Mouse (Mus musculus) frontal cortex, postnatal 14 days (tissue): ENCODE results near the gene Esam.

Experiments
- DNase-seq, 2 experiments: peaks; one replicate each; pipeline ENCODE4 v3.0.0; 2022; ENCODE audit warnings: low spot score in 2 of 2

The Esam gene

GRCm38 (mm10) chr9:37530031-37530887, 2.4 kb downstream of the Esam start:
- no peak for DNase-seq

GRCm38 (mm10) chr9:37530888-37531705, 3.2 kb downstream of the Esam start:
- no peak for DNase-seq

GRCm38 (mm10) chr9:37536851-37537250, 9.0 kb downstream of the Esam start:
- no peak for DNase-seq

- no peak for DNase-seq
These were observed 9.9 kb downstream of the Esam start for GRCm38 (mm10) chr9:37537658-37538250.

- no peak for DNase-seq
These were observed 11.5 kb downstream of the Esam start, which contains the start of gene Vsig2 for GRCm38 (mm10) chr9:37539170-37540025. Vsig2 (plus strand) TSS chr9:37539255.

GRCm38 (mm10) chr9:37540226-37540625, 12.3 kb downstream of the Esam start:
- no peak for DNase-seq

GRCm38 (mm10) chr9:37540701-37541575, 13.1 kb downstream of the Esam start:
- no peak for DNase-seq

- DNase-seq = no peak
These were observed 14.2 kb downstream of the Esam start for GRCm38 (mm10) chr9:37541851-37542642.

GRCm38 (mm10) chr9:37543869-37544440, 16.1 kb downstream of the Esam start:
- DNase-seq = no peak

- no peak for DNase-seq
These were observed 16.7 kb downstream of the Esam start for GRCm38 (mm10) chr9:37544447-37545165.

- no peak for DNase-seq
These were observed 17.3 kb downstream of the Esam start for GRCm38 (mm10) chr9:37545166-37545610.

- DNase-seq = no peak
These were observed 18.1 kb downstream of the Esam start for GRCm38 (mm10) chr9:37545847-37546452.

- DNase-seq = no peak
These were observed 19.0 kb downstream of the Esam start for GRCm38 (mm10) chr9:37546889-37547288.

- DNase-seq = no peak
These were observed 22.6 kb downstream of the Esam start for GRCm38 (mm10) chr9:37550435-37550834.

GRCm38 (mm10) chr9:37551751-37552531, 24.1 kb downstream of the Esam start:
- DNase-seq = no peak

- peak; percentile 80 to 81 for DNase-seq
These were observed 24.8 kb downstream of the Esam start, which contains the start of gene Nrgn for GRCm38 (mm10) chr9:37552536-37553293. Nrgn (minus strand) TSS chr9:37552904.
